Mouse (Mus musculus) myocyte (in vitro differentiated cells): ENCODE measurements at regions not wholly inside any gene's neighbourhood (a gene's known extent, or its start where the extent isn't known, plus 50 kb on each side); places are given as distances from the start of the nearest gene placed in this dataset.

Source experiments
- CEBPB ChIP-seq: IDR thresholded peaks from 2 replicates; pipeline ENCODE4 v1.6.1; 2011; ENCODE audit warnings: mild to moderate bottlenecking, moderate library complexity; ENCODE audit not compliant: poor library complexity, insufficient read depth, severe bottlenecking
- MAX ChIP-seq: IDR thresholded peaks from one replicate; pipeline ENCODE4 v1.6.1; 2011; ENCODE audit warnings: low read depth, mild to moderate bottlenecking, control low read depth
- MYOD1 ChIP-seq, 3 experiments: IDR thresholded peaks; one replicate each; pipeline ENCODE4 v1.6.1; 2011; ENCODE audit warnings: control low read depth in 2 of 3, low read depth in 2 of 3, mild to moderate bottlenecking in 2 of 3, moderate library complexity in 1 of 3; ENCODE audit not compliant: insufficient read length in 2 of 3, control insufficient read depth in 1 of 3
- POLR2A ChIP-seq: IDR thresholded peaks from one replicate; pipeline ENCODE4 v1.6.1; 2011; ENCODE audit warnings: low read depth, mild to moderate bottlenecking, control low read depth, moderate library complexity; ENCODE audit not compliant: insufficient read length
- POLR2AphosphoS2 ChIP-seq: IDR thresholded peaks from one replicate; pipeline ENCODE4 v1.6.1; 2011; ENCODE audit warnings: low read depth, control low read depth; ENCODE audit not compliant: insufficient read length
- TCF12 ChIP-seq: IDR thresholded peaks from one replicate; pipeline ENCODE4 v1.6.1; 2011; ENCODE audit warnings: mild to moderate bottlenecking, control low read depth; ENCODE audit not compliant: poor library complexity, insufficient read depth, severe bottlenecking
- USF1 ChIP-seq: IDR thresholded peaks from one replicate; pipeline ENCODE4 v1.6.1; 2011; ENCODE audit warnings: low read depth, mild to moderate bottlenecking, control low read depth, moderate library complexity

DNA sequence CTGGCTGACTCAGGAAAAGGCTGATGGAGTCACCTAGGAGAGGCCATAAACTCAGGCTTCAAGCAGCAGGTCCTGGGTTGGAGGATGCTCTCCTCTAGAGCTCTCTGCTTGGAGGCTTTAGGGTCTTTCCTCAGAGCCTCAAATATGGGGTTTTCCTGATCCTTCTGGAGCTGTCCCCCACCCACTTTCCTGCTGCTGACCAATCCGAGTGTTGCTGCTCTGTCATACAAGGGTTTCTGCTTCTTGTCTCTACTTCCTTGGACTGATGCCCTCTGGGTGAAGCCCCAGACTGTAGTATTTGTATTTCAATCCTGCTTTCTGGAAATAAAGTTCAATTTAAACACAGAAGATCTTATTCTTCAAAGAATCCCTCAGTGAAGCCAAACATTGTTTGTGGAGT is 166.7 kb upstream of the Sall1 start:
- TF ChIP-seq USF1 (no peak), MYOD1 (IDR thresholded peaks at IDR 0.05; ENCODE audit: control insufficient read depth in 1 of 3, insufficient read length in 2 of 3, low read depth in 2 of 3) (no peak), POLR2A (no peak), CEBPB (no peak), TCF12 (no peak), POLR2AphosphoS2 (no peak), MAX (no peak)
